Mouse (Mus musculus): ENCODE results near the gene Msrb3.

DNA sequence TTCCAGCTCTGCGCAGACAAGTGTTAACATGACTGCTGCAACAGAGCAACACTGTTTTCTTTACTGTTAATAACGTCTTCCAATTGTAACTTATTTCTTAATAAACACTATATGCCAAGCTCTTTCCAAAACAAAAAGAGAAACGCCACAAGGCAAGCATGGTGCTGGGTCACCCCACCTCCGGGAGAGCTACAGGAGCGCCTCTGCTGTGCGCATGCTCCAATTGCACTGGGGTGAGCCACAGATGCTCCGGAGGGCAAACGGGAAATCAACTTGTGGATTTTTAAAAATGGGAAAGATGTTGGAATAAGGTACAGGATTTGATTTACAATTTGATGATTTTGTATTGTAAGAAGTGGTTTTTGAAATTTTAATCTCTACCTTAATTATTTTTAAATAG, 27.3 kb upstream of the Msrb3 start:
- TF ChIP-seq CTCF (IDR thresholded peaks at IDR 0.05; ENCODE audit: low read depth) (no peak), EP300 (IDR thresholded peaks at IDR 0.05; ENCODE audit: low read depth) (no peak)

All from heart, postnatal 0 days (tissue).